Mouse (Mus musculus) forebrain, embryonic 15.5 days (tissue): ENCODE data around the gene Prdm16. TPM values are rescaled to one million over a fixed set of nuclear protein-coding genes. Genes with fewer than 3 reads are reported as not detected.

ENCODE experiments used
- ATAC-seq: fragments of 200-750 bp; cut with Nextera tagmentation; replicated peaks from 2 replicates; pipeline ENCODE4 v1.8.0; 2017; ENCODE audit warnings: mild to moderate bottlenecking, moderate TSS enrichment, moderate library complexity
- H3K27ac ChIP-seq: fragments of 300-500 bp; sonication (generic); replicated peaks from 2 replicates; pipeline ENCODE4 v1.5.1; 2015; ENCODE audit warnings: mild to moderate bottlenecking, inconsistent platforms
- H3K27me3 ChIP-seq: fragments of 300-500 bp; sonication (generic); 2 replicates; pipeline ENCODE4 v1.6.1; 2015; ENCODE audit warnings: inconsistent platforms
- H3K36me3 ChIP-seq: fragments of 300-500 bp; sonication (generic); 2 replicates; pipeline ENCODE4 v1.6.1; 2015; ENCODE audit warnings: mild to moderate bottlenecking, inconsistent platforms
- H3K4me1 ChIP-seq: fragments of 300-500 bp; sonication (generic); 2 replicates; pipeline ENCODE4 v1.6.1; 2015; ENCODE audit warnings: inconsistent platforms
- H3K4me2 ChIP-seq: fragments of 300-500 bp; sonication (generic); replicated peaks from 2 replicates; pipeline ENCODE4 v1.6.1; 2015; ENCODE audit warnings: mild to moderate bottlenecking, inconsistent platforms
- H3K4me3 ChIP-seq: fragments of 300-500 bp; sonication (generic); 2 replicates; pipeline ENCODE4 v1.5.1; 2015; ENCODE audit warnings: mild to moderate bottlenecking, inconsistent platforms
- H3K9ac ChIP-seq: fragments of 300-500 bp; sonication (generic); replicated peaks from 2 replicates; pipeline ENCODE4 v1.6.1; 2015; ENCODE audit warnings: mild to moderate bottlenecking, inconsistent platforms
- H3K9me3 ChIP-seq: fragments of 300-500 bp; sonication (generic); 2 replicates; pipeline ENCODE4 v1.6.1; 2016; ENCODE audit warnings: inconsistent platforms
- WGBS: fragments of 180-500 bp; shearing (Covaris S2); methylation state at CpG from one replicate; pipeline ENCODE4 v1.1.7; 2015; ENCODE audit warnings: mixed read lengths; 5-methylcytosine and 5-hydroxymethylcytosine counted together
- polyA plus RNA-seq: library from polyadenylated mRNA; unstranded; fragments of >200 nt; fragmentation: Nextera tagmentation; extraction: Ambion mirVana; gene quantifications from 2 replicates; pipeline ENCODE4 v1.2.1, GENCODE M21; 2015

Gene Prdm16
- polyA plus RNA-seq, 1 experiment from 2014 or later: 33.5 TPM

DNA sequence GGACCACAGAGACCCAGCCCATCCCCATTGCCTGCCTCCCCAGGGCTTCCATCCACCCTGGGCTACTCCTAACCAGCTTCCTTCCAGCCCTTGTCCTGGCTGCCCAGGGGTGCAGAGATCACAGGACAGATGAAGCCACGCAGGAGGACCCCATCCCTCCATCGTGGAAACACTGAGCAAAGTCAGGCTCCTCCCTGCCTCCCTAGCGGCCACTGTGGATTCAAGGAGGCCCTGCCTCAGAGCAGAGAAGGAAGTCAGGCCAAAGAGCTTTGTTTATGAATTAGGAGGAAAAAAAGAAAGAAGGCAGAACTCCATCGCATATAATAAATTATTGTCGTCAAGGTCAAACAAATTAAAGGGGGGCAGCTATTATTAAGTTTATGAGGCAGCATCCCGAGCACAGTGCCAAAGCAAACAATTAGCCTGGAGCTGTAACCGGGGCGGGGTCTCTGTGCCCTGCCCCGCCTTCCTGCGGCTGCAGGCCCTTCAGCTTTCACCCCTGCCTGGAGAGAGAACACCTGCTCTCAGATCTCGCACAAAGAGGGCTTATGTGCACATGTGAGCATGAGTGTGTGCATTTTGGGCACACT, 288.4 kb downstream of the Prdm16 start:
- H3K27me3 ChIP-seq: no peaks in the 10 kb centered on the region
- no peak for ATAC-seq
- H3K4me2 ChIP-seq: no peak overlapping the region
- no peak overlapping the region for H3K27ac ChIP-seq
- no peak overlapping the region for H3K9ac ChIP-seq
- WGBS: 53% methylated on average over 11 of the region's 11 CpGs
- H3K36me3 ChIP-seq: no peaks in the 10 kb centered on the region
- H3K4me1 ChIP-seq: no peaks in the 10 kb centered on the region; the same call in 1 of the 2 replicates
- H3K9me3 ChIP-seq: no peaks in the 10 kb centered on the region
- no peak overlapping the region for H3K4me3 ChIP-seq

GRCm38 (mm10) chr4:154346731-154347522, 289.7 kb downstream of the Prdm16 start:
- WGBS: 44% methylated on average over 19 of the region's 19 CpGs

DNA sequence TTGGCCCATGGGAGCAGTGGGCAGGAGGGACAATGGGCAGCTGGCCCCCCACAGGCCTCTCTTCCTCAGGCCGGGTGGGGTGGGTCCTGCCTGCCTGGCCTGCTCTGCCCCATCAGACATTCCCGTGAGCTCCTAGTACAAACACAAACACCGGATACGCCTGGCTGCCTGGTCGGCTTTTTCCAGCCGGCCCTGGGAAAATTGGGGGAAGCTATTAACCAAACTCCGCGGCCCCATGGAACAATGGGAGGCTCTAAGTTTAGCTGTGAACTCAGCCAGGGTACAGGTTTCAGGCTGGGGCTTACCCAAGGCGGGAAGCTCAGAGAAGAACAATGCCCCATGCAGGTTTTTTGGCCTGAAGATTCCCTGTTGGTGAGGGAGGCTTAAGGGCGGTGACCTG, 300.0 kb downstream of the Prdm16 start:
- Histone ChIP-seq H3K4me1 (peaks cover 21% of the 10 kb centered on the region), H3K4me3 (no peak overlapping the region), H3K9me3 (no peaks in the 10 kb centered on the region), H3K4me2 (no peak overlapping the region), H3K36me3 (no peaks in the 10 kb centered on the region), H3K9ac (no peak overlapping the region), H3K27me3 (no peaks in the 10 kb centered on the region), H3K27ac (peak overlapping the region; percentile 37)
- WGBS: 19% methylated on average over 10 of the region's 10 CpGs
- ATAC-seq: no peak; the same call in 1 of the 2 replicates

More at GRCm38 (mm10) chr4:154346731-154347522, 289.7 kb downstream of the Prdm16 start:
- no peak overlapping the region for H3K27ac ChIP-seq
- H3K4me1 ChIP-seq: no peaks in the 10 kb centered on the region; the same call in 1 of the 2 replicates
- no peaks in the 10 kb centered on the region for H3K36me3 ChIP-seq
- no peak overlapping the region for H3K4me2 ChIP-seq
- no peaks in the 10 kb centered on the region for H3K27me3 ChIP-seq
- H3K9me3 ChIP-seq: no peaks in the 10 kb centered on the region
- ATAC-seq: no peak
- no peak overlapping the region for H3K4me3 ChIP-seq
- H3K9ac ChIP-seq: no peak overlapping the region

DNA sequence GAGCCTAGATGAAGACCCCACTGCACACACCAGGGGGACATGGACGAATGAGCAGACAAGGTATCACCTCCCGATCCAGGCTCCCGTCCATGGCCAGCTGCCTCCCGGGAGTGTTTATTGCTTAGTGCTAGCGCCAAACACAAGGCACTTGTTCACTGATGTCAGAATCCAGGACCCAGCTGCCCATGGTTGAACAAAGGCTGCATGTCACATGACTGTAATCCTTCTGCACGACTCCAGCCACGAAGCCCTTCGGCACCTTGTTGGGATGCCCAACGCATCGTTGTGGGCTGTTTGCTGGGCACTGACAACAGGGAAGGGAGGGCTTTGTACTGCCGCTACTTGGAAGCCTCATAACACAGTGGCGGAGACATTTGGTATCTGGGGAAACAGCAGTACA, 300.9 kb downstream of the Prdm16 start, which contains the start of gene B230104I21Rik:
Gene B230104I21Rik, plus strand, starts transcription at position 367 of the 400 bp plus-strand sequence.
- H3K4me3 ChIP-seq: peak within 1 kb of the TSS; percentile 0; the same call in 1 of the 2 replicates
- ATAC-seq: peak; percentile 45; the same call in 1 of the 2 replicates
- peak within 1 kb of the TSS; percentile 37 for H3K27ac ChIP-seq
- no peaks in the 10 kb centered on the region for H3K27me3 ChIP-seq
- H3K9ac ChIP-seq: no peak within 1 kb of the TSS
- no peaks in the 10 kb centered on the region for H3K36me3 ChIP-seq
- WGBS: 26% methylated on average over 12 of the region's 12 CpGs
- no peaks in the 10 kb centered on the region for H3K9me3 ChIP-seq
- 0 out of 2 replicates have a peak within 1 kb of the TSS, but pooled peaks have one; percentile 1 for H3K4me2 ChIP-seq
- H3K4me1 ChIP-seq: peaks cover 21% of the 10 kb centered on the region

DNA sequence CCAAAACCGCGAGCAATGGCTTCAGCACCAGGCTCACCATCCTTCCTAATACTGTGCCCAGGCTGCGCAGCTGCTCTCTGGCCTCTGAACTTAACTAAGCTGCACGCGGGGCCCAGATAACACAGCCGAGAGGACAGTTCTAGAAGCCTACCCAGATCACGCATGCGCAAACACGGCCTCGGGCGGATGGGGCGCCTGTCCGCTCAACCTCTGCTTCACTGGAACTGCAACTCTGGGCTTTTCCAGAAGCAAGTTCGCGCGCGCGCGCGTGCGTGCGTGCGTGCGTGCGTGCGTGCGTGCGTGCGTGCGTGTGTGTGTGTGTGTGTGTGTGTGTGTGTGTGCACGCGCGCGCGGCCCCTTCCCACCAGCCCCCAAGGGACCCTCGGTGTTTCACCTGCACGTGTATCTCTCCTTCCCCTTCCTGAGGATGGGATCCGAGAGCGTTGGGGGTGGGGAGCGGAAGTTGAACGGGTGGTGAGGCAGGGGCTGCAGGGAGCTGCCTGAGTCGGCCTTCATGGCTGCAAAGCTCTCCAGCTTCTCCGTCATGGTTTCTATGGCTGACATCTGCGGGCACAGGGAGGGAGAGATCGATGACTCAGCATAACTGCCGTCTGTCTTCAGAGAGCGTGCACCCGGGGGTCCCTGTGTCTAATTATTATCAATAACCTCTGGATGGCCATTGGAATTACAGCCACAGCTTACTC, 301.8 kb downstream of the Prdm16 start:
- no peaks in the 10 kb centered on the region for H3K27me3 ChIP-seq
- H3K9ac ChIP-seq: no peak overlapping the region
- 73% methylated on average over 44 of the region's 48 CpGs for WGBS
- no peak for ATAC-seq
- H3K36me3 ChIP-seq: no peaks in the 10 kb centered on the region
- no peaks in the 10 kb centered on the region for H3K9me3 ChIP-seq
- peak overlapping the region; percentile 0; the same call in 1 of the 2 replicates for H3K4me3 ChIP-seq
- H3K4me2 ChIP-seq: 0 out of 2 replicates have a peak overlapping the region, but pooled peaks have one; percentile 1
- no peak overlapping the region for H3K27ac ChIP-seq
- H3K4me1 ChIP-seq: peaks cover 21% of the 10 kb centered on the region

GRCm38 (mm10) chr4:154333300-154333699, 303.4 kb downstream of the Prdm16 start:
- Histone ChIP-seq H3K27me3 (no peaks in the 10 kb centered on the region), H3K9me3 (no peaks in the 10 kb centered on the region), H3K4me1 (peaks cover 21% of the 10 kb centered on the region), H3K27ac (no peak overlapping the region), H3K9ac (no peak overlapping the region), H3K4me3 (no peak overlapping the region), H3K36me3 (no peaks in the 10 kb centered on the region), H3K4me2 (no peak overlapping the region)
- no peak for ATAC-seq
- 66% methylated on average over 8 of the region's 8 CpGs for WGBS

- H3K4me2 ChIP-seq: no peak overlapping the region
- no peaks in the 10 kb centered on the region for H3K9me3 ChIP-seq
- WGBS: 43% methylated on average over 12 of the region's 12 CpGs
- no peak overlapping the region for H3K9ac ChIP-seq
- no peaks in the 10 kb centered on the region for H3K36me3 ChIP-seq
- H3K4me1 ChIP-seq: peaks cover 11% of the 10 kb centered on the region
- no peak overlapping the region for H3K4me3 ChIP-seq
- H3K27ac ChIP-seq: no peak overlapping the region
- H3K27me3 ChIP-seq: no peaks in the 10 kb centered on the region
- ATAC-seq: no peak
These were observed 305.4 kb downstream of the Prdm16 start for GRCm38 (mm10) chr4:154331271-154331670.

DNA sequence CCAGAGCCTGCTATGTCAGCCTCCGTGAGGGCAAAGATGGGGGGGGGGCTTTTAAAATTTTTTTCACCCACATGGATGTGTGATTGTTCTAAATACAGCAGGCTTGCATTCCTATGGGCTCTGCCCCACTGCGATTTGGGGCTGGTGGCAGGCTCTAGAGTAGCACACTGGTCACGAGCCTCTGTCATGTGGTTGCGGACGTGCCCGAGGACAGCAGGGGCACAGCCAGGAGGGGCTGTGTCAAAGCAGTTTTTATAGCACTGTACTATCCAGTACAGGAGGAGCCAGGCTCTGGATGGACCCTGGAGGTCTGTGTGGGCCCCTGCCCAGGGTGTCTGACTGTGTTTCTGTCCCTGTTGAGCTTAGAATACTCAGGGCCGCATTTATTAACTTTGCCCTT, 306.7 kb downstream of the Prdm16 start:
- 0 out of 2 replicates have a peak, but pooled peaks cover 2% of the 10 kb centered on the region for H3K4me1 ChIP-seq
- no peaks in the 10 kb centered on the region for H3K27me3 ChIP-seq
- WGBS: 90% methylated on average over 7 of the region's 7 CpGs
- H3K4me3 ChIP-seq: no peak overlapping the region
- ATAC-seq: no peak
- H3K9ac ChIP-seq: no peak overlapping the region
- no peaks in the 10 kb centered on the region for H3K36me3 ChIP-seq
- no peak overlapping the region for H3K27ac ChIP-seq
- H3K4me2 ChIP-seq: no peak overlapping the region
- no peaks in the 10 kb centered on the region for H3K9me3 ChIP-seq

- no peak overlapping the region for H3K27ac ChIP-seq
- WGBS: 9% methylated on average over 6 of the region's 6 CpGs
These were observed 307.8 kb downstream of the Prdm16 start for GRCm38 (mm10) chr4:154328836-154329235.

GRCm38 (mm10) chr4:154328431-154328830, 308.2 kb downstream of the Prdm16 start:
- Histone ChIP-seq H3K27me3 (no peaks in the 10 kb centered on the region), H3K9me3 (no peaks in the 10 kb centered on the region), H3K27ac (no peak overlapping the region), H3K4me2 (no peak overlapping the region), H3K4me1 (no peaks in the 10 kb centered on the region), H3K9ac (no peak overlapping the region), H3K4me3 (no peak overlapping the region), H3K36me3 (no peaks in the 10 kb centered on the region)
- 0 out of 2 replicates have a peak, but pooled peaks have one; percentile 6 for ATAC-seq
- 20% methylated on average over 19 of the region's 20 CpGs for WGBS

More at GRCm38 (mm10) chr4:154328836-154329235, 307.8 kb downstream of the Prdm16 start:
- Histone ChIP-seq H3K4me1 (no peaks in the 10 kb centered on the region), H3K4me3 (no peak overlapping the region), H3K9ac (no peak overlapping the region), H3K27me3 (no peaks in the 10 kb centered on the region), H3K4me2 (no peak overlapping the region), H3K9me3 (no peaks in the 10 kb centered on the region), H3K36me3 (no peaks in the 10 kb centered on the region)
- peak; percentile 88 for ATAC-seq

- H3K27ac ChIP-seq: no peak overlapping the region
- no peak for ATAC-seq
- H3K9ac ChIP-seq: no peak overlapping the region
- no peak overlapping the region for H3K4me3 ChIP-seq
- 76% methylated on average over 4 of the region's 4 CpGs for WGBS
- no peaks in the 10 kb centered on the region for H3K9me3 ChIP-seq
- H3K4me2 ChIP-seq: no peak overlapping the region
- H3K36me3 ChIP-seq: no peaks in the 10 kb centered on the region
- no peaks in the 10 kb centered on the region for H3K27me3 ChIP-seq
- no peaks in the 10 kb centered on the region for H3K4me1 ChIP-seq
These were observed 311.3 kb downstream of the Prdm16 start for GRCm38 (mm10) chr4:154325410-154325809.

DNA sequence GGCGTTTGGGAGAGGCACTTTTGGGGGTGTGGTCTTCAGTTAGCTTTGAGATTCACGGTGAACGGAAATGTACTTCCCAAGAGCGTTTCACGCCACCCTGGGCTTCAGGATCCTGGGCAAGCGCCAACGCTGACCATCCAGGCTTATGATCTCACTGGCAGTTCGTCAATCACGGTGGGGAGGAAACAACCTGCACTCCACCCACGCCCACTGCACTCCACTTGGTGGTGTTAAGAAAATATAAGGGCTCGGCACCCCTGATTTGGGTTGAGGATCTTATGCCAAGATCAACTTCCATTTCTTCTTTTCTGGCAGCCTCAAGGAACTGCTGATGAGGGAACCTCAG, 323.1 kb downstream of the Prdm16 start:
- 53% methylated on average over 11 of the region's 11 CpGs for WGBS
- no peaks in the 10 kb centered on the region for H3K27me3 ChIP-seq
- H3K4me3 ChIP-seq: no peak overlapping the region
- H3K9ac ChIP-seq: no peak overlapping the region
- peak overlapping the region; percentile 58 for H3K27ac ChIP-seq
- peak; percentile 5; the same call in 1 of the 2 replicates for ATAC-seq
- H3K9me3 ChIP-seq: no peaks in the 10 kb centered on the region
- H3K36me3 ChIP-seq: no peaks in the 10 kb centered on the region
- no peak overlapping the region for H3K4me2 ChIP-seq
- peaks cover 8% of the 10 kb centered on the region; the same call in 1 of the 2 replicates for H3K4me1 ChIP-seq
